Mouse (Mus musculus): ENCODE measurements around the gene Borcs8. TPM values are rescaled to one million over a fixed set of nuclear protein-coding genes. Genes with fewer than 3 reads are reported as not detected.

Gene Borcs8
- polyA plus RNA-seq, 2 experiments: 61.8 to 84.2 TPM

GRCm38 (mm10) chr8:70147678-70148607 lies 8.6 kb downstream of the Borcs8 start:
- peaks cover 40% of the 10 kb centered on the region for H3K36me3 ChIP-seq (ENCODE audit: control insufficient read depth, insufficient read depth, low read length)
- no peaks in the 10 kb centered on the region for H3K4me1 ChIP-seq (ENCODE audit: control insufficient read depth, insufficient read depth, low read length)
- H3K9ac ChIP-seq (ENCODE audit: low read depth, low read length, severe bottlenecking): no peak overlapping the region
- 88% methylated on average over 7 of the region's 7 CpGs for WGBS
- no peaks in the 10 kb centered on the region for H3K9me3 ChIP-seq (ENCODE audit: control insufficient read depth, low read length)
- no peak overlapping the region for H3K4me3 ChIP-seq (replicated peaks; ENCODE audit: low read length)
- no peaks in the 10 kb centered on the region for H3K27me3 ChIP-seq (ENCODE audit: control insufficient read depth, insufficient read depth, low read length)
- no peak for TF ChIP-seq POLR2A (IDR thresholded peaks at IDR 0.05; ENCODE audit: borderline replicate concordance, extremely low read depth, insufficient read depth, insufficient read length)
- DNase-seq (ENCODE audit: low spot score): no peak
- no peak for ATAC-seq (ENCODE audit: low FRiP score, low read depth)
- H3K27ac ChIP-seq (replicated peaks; ENCODE audit: low read depth, low read length): no peak overlapping the region
- no peak overlapping the region for H3K4me2 ChIP-seq (replicated peaks; ENCODE audit: low read depth, low read length, severe bottlenecking)

DNA sequence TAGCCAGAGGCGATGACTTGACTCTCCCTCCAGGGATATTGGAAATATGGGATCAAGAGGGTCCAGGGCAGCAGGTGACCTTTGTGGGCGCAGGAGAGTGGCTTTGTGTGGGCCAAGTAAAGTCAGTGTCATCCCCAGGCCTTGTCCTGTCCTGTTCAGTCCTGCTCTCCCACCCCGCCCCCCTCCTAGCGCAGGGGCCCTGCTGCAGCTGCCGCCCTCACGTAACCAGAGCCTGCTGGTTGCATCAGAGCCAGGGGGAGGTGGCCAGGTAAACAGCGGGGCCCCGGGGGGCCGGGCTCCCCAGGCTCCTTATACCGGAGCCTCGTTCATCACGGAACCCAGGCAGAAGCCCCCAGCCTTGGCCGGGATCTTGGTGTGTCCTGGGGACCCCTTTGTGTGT lies 10.9 kb downstream of the Borcs8 start:
- Histone ChIP-seq H3K4me3 (replicated peaks; ENCODE audit: low read length) (no peak overlapping the region), H3K4me1 (ENCODE audit: control insufficient read depth, insufficient read depth, low read length) (no peaks in the 10 kb centered on the region), H3K9me3 (ENCODE audit: control insufficient read depth, low read length) (no peaks in the 10 kb centered on the region), H3K4me2 (replicated peaks; ENCODE audit: low read depth, low read length, severe bottlenecking) (0 out of 2 replicates have a peak overlapping the region, but pooled peaks have one; percentile 10), H3K9ac (ENCODE audit: low read depth, low read length, severe bottlenecking) (no peak overlapping the region), H3K27ac (replicated peaks; ENCODE audit: low read depth, low read length) (no peak overlapping the region), H3K27me3 (ENCODE audit: control insufficient read depth, insufficient read depth, low read length) (no peaks in the 10 kb centered on the region), H3K36me3 (ENCODE audit: control insufficient read depth, insufficient read depth, low read length) (peaks cover 21% of the 10 kb centered on the region)
- no peak for DNase-seq (ENCODE audit: low spot score)
- 14% methylated on average over 13 of the region's 13 CpGs for WGBS
- TF ChIP-seq POLR2A (IDR thresholded peaks at IDR 0.05; ENCODE audit: borderline replicate concordance, extremely low read depth, insufficient read depth, insufficient read length): no peak
- no peak for ATAC-seq (ENCODE audit: low FRiP score, low read depth)

DNA sequence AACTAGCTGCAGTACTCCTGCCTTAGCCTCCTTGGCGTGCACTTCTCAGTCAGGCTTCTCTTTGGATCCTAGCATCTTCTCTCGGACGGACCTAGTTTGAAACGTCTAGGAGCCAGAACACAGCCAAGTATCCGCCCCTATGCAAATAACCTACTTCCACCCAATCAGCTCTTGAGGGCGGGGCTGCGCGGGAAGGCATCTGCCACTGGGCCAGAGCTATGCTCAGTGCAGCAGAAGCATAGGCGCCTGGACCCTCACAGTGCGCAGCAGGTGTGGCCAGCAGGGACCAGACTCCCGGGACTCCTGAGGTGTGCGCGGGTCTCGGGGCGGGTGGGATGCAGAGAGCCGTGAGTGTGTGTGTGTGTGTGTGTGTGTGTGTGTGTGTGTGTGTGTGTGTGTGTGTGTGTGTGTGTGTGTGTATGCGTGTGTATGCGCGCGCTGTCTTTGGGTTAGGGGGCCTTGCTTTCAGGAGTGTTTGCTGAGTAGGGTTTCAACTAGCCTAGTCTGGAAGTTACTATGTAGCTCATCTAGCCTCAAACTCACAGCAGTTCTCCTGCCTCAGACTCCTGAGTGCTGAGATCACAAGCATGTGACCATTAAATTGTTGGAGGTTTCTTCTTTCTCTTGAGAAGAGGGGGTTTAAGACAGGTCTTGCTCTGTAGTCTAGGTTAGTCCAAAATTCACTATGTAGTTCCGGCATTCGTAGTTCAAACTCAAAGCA lies 13.4 kb downstream of the Borcs8 start:
- Histone ChIP-seq H3K27ac (replicated peaks; ENCODE audit: low read depth, low read length) (no peak overlapping the region), H3K4me3 (replicated peaks; ENCODE audit: low read length) (0 out of 2 replicates have a peak overlapping the region, but pooled peaks have one; percentile 10), H3K9ac (ENCODE audit: low read depth, low read length, severe bottlenecking) (no peak overlapping the region), H3K9me3 (ENCODE audit: control insufficient read depth, low read length) (no peaks in the 10 kb centered on the region), H3K4me2 (replicated peaks; ENCODE audit: low read depth, low read length, severe bottlenecking) (peak overlapping the region; percentile 32), H3K4me1 (ENCODE audit: control insufficient read depth, insufficient read depth, low read length) (no peaks in the 10 kb centered on the region), H3K36me3 (ENCODE audit: control insufficient read depth, insufficient read depth, low read length) (no peaks in the 10 kb centered on the region), H3K27me3 (ENCODE audit: control insufficient read depth, insufficient read depth, low read length) (no peaks in the 10 kb centered on the region)
- no peak for TF ChIP-seq POLR2A (IDR thresholded peaks at IDR 0.05; ENCODE audit: borderline replicate concordance, extremely low read depth, insufficient read depth, insufficient read length)
- ATAC-seq (ENCODE audit: low FRiP score, low read depth): peak; percentile 94
- WGBS: 13% methylated on average over 21 of the region's 22 CpGs
- peak; percentile 79 for DNase-seq (ENCODE audit: low spot score)

- Histone ChIP-seq H3K27ac (replicated peaks; ENCODE audit: low read depth, low read length) (no peak overlapping the region), H3K4me2 (replicated peaks; ENCODE audit: low read depth, low read length, severe bottlenecking) (no peak overlapping the region), H3K36me3 (ENCODE audit: control insufficient read depth, insufficient read depth, low read length) (no peaks in the 10 kb centered on the region), H3K27me3 (ENCODE audit: control insufficient read depth, insufficient read depth, low read length) (no peaks in the 10 kb centered on the region), H3K4me1 (ENCODE audit: control insufficient read depth, insufficient read depth, low read length) (no peaks in the 10 kb centered on the region), H3K9ac (ENCODE audit: low read depth, low read length, severe bottlenecking) (no peak overlapping the region), H3K9me3 (ENCODE audit: control insufficient read depth, low read length) (no peaks in the 10 kb centered on the region), H3K4me3 (replicated peaks; ENCODE audit: low read length) (no peak overlapping the region)
- WGBS: 95% methylated on average over 1 of the region's 1 CpGs
- no peak for DNase-seq (ENCODE audit: low spot score)
- no peak for TF ChIP-seq POLR2A (IDR thresholded peaks at IDR 0.05; ENCODE audit: borderline replicate concordance, extremely low read depth, insufficient read depth, insufficient read length)
- ATAC-seq (ENCODE audit: low FRiP score, low read depth): no peak
Observed at GRCm38 (mm10) chr8:70157240-70157800, 18.0 kb downstream of the Borcs8 start.
